Mouse (Mus musculus) layer of hippocampus, adult 9-10 months (tissue): ENCODE measurements around the gene Klrb1c.
A peak's percentile ranks its signal among the peaks of the same experiment; 100 is the strongest.
"Not testable (repeated sequence)": the region's sequence is repeated elsewhere in the genome, so short reads cannot be mapped to it uniquely, and the experiment has no call there.

ENCODE experiments used
- DNase-seq: peaks from one replicate; pipeline ENCODE4 v3.0.0; 2022; ENCODE audit warnings: low spot score

Gene Klrb1c

DNA sequence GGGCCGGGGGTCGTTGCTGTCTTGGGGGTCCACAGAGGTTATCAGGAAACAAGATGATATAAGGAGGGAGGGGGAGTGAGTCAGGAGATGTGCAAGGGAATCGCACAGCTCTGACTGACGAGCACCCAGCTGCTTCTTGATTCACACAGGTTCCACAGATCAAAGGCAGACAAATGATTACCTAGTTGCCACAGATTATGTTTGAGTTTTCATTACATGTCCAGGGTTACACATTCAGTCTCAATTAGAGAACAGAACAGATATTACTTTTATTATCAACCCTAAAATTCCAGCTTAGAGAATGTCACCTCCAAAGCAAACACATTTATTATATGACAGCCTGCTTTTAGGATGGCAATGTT, 33.6 kb downstream of the Klrb1c start:
- DNase-seq: not testable (repeated sequence)

DNA sequence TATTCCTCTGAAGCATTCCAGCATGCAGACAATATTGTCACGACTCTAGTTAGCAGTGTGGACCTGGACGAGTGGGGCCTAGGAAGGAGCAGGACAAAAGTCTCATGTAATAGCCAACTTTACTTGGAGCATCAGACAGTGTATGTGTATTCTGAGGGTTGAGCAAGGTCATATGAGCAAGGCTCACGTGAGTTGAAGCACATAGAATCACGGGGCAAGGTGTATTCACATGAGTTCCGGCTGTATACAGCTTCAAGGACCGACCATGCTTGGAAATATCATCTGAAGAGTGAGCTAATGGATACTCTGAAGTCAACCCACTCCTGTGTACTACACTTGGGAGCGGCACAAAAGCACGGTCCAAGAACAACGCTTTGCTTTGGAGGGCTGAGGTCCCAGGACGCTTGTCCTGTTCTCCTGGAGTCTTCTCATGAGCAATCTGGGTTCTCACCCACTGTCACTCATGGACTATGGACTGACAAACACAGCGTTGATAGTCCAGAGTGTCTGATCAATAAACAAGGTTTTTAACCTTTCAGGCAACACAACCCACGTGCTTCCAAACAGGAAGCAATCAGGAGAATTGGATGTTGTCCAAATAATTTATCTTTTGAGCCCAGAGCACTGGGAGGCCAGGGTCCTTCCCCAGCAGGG, 34.1 kb downstream of the Klrb1c start:
- DNase-seq: not testable (repeated sequence)

DNA sequence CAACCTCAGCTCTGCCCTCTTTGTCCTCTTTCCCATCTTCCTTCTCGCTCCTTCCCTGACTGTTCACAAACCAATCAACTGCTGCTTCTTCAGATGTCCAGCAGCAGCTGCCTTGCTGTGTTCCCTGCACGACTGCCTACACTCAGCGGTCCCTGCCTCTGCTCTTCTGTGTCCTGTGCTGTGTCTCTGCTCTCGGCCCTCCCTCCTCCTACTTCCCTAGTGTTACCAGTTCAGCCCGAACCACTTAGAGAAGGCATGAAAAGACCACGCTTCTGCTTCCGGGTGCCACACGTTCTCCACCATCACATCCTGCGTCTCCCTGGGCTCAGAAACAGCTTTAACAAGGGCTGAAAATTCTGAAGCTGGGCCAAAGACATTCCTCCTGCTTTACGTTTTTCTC, 34.8 kb downstream of the Klrb1c start:
- DNase-seq: not testable (repeated sequence)

DNA sequence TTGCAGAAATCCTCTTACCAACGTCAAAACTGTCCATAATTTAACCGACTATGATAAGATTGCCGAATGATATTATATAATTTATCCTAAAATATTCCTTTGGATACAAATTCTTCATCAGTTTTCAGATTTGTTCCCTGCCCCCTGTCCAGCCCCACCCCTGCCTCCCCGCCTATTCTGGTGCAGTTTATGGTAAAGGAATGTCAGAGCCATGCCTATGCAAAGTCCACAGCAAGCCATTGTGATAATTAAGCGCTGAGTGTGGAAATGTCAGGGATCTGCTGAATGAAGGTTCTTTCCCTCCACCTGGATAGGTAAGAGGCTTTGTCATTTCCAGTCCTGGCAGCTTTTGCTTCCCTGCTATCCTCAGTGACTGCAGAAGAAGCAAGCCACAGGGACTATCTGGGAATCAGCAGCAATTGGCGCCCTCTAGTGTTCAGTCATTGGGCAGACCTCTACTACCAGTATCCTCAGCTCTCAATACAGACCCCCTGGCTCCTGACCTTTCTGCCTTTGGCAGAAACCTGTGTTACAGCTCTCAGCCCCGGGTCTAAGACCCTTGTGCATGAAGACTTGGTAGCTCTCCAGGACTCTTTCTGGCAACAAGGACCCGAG, 35.3 kb downstream of the Klrb1c start:
- peak; percentile 84 for DNase-seq

DNA sequence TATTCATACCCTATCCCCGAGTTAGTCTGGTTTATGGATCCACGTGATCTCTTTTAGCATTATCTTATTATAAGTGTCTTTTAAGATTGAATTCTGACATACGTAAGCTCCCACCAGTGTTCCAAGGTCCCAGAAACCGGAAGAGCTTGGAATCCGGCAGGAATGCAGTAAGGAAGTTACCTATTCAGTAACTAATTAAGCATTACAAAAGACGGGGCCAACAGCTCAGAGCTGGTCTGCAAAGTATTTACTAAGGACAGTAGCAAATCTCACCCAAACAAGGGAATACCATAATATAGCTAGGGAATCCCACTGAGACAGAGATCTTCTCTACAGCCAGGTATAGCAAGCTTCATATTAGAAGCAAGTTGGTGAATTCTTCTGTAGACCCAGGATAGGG, 42.0 kb downstream of the Klrb1c start:
- not testable (repeated sequence) for DNase-seq

DNA sequence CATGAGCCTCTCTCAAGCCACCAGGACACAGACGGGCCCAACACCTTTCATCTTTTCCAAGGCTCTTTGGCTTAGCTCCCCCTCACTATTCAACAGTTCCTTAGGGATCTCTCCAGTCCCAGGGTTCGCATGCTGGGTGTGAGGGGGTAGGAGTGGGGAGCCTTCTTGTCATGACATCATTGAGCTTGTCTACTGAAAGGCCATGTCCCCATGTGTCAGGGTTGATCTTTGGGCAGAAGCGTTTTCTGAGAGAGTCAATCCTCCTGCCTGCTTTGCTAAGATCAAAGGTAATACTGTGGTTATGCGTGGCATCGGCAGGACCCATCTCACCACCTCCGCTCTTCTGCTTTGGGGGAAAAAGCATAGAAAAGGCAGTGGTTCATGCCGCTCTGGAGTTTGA, 51.6 kb downstream of the Klrb1c start:
- DNase-seq: no peak

GRCm38 (mm10) chr6:128736100-128736499, 52.9 kb downstream of the Klrb1c start:
- DNase-seq: no peak

- no peak for DNase-seq
Observed at GRCm38 (mm10) chr6:128734896-128735295, 54.1 kb downstream of the Klrb1c start.

GRCm38 (mm10) chr6:128733908-128734679, 54.9 kb downstream of the Klrb1c start:
- DNase-seq: no peak

DNA sequence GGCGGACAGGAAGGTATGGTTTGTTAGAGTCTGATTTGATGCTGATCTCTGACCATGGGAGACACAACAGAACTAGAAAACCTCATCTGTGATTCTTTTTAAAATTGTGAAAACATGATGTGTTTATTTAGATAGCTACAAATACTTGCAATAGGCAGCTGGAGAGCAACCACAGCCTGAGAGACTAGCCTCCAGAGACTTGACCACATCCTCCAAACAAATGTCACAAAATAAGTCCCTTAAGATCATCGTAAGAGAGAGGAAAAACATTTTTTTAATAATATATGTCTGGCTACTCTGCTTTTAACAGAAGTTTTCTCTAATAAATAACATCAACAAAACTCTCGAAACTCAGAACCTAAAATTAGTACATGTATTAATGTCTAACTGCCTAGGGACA, 57.0 kb downstream of the Klrb1c start:
- DNase-seq: no peak
